Mouse (Mus musculus) liver, adult 2 months (tissue): ENCODE results near the gene Zfp39. TPM values are rescaled to one million over a fixed set of nuclear protein-coding genes. Genes with fewer than 3 reads are reported as not detected.
A peak's percentile ranks its signal among the peaks of the same experiment; 100 is the strongest.

Experiments
- DNase-seq: peaks from one replicate; pipeline ENCODE4 v3.0.0-alpha.2; 2011; ENCODE audit warnings: low read depth, low spot score; ENCODE audit errors: extremely low read depth
- H3K27ac ChIP-seq: fragments of 200-500 bp; replicated peaks from 2 replicates; pipeline ENCODE4 v1.5.1; 2012; ENCODE audit warnings: low read depth, mild to moderate bottlenecking, control low read depth, inconsistent platforms, low read length; ENCODE audit not compliant: insufficient read depth
- H3K27me3 ChIP-seq: fragments of 200-500 bp; 2 replicates; pipeline ENCODE4 v1.6.1; 2012; ENCODE audit warnings: mild to moderate bottlenecking, moderate library complexity, low read length, inconsistent platforms; ENCODE audit not compliant: control insufficient read depth, insufficient read depth
- H3K36me3 ChIP-seq: fragments of 200-500 bp; 2 replicates; pipeline ENCODE4 v1.6.1; 2012; ENCODE audit warnings: low read length, inconsistent platforms; ENCODE audit not compliant: control insufficient read depth, insufficient read depth
- H3K4me1 ChIP-seq: fragments of 200-500 bp; 2 replicates; pipeline ENCODE4 v1.6.1; 2011; ENCODE audit warnings: low read length; ENCODE audit not compliant: control insufficient read depth, insufficient read depth
- H3K4me3 ChIP-seq: fragments of 200-500 bp; 2 replicates; pipeline ENCODE4 v1.5.1; 2011; ENCODE audit warnings: low read depth, mild to moderate bottlenecking, control low read depth, low read length, moderate library complexity; ENCODE audit not compliant: insufficient read depth
- H3K79me2 ChIP-seq: fragments of 200-500 bp; 2 replicates; pipeline ENCODE4 v1.6.1; 2012; ENCODE audit warnings: inconsistent platforms, mild to moderate bottlenecking, low read length, moderate library complexity; ENCODE audit not compliant: control insufficient read depth, insufficient read depth
- H3K9ac ChIP-seq: fragments of 200-500 bp; 2 replicates; pipeline ENCODE4 v1.6.1; 2012; ENCODE audit warnings: low read depth, mild to moderate bottlenecking, control low read depth, inconsistent platforms, low read length
- CTCF ChIP-seq: fragments of 200-500 bp; IDR thresholded peaks from 2 replicates; pipeline ENCODE4 v1.5.1; 2011; ENCODE audit warnings: low read depth, low read length, control low read depth
- POLR2A ChIP-seq: fragments of 200-500 bp; IDR thresholded peaks from 2 replicates; pipeline ENCODE4 v1.6.1; 2011; ENCODE audit warnings: low read length, control low read depth; ENCODE audit not compliant: insufficient read depth; ENCODE audit errors: extremely low read depth
- WGBS: fragments of 180-500 bp; shearing (Covaris S2); methylation state at CpG from one replicate; pipeline ENCODE4 v1.1.7; 2018; 5-methylcytosine and 5-hydroxymethylcytosine counted together
- polyA plus RNA-seq: library from polyadenylated mRNA; depleted of rRNA; stranded (reverse); fragments of >200 nt; gene quantifications from 2 replicates; pipeline ENCODE4 v1.2.3, GENCODE M21; 2012
- total RNA-seq: library from RNA; depleted of rRNA; stranded (reverse); fragments of >200 nt; gene quantifications from 2 replicates; pipeline ENCODE4 v1.2.3, GENCODE M21; 2014

Gene Zfp39
- total and polyA plus RNA-seq, 2 experiments, result 0.66 to 4.9 TPM

DNA sequence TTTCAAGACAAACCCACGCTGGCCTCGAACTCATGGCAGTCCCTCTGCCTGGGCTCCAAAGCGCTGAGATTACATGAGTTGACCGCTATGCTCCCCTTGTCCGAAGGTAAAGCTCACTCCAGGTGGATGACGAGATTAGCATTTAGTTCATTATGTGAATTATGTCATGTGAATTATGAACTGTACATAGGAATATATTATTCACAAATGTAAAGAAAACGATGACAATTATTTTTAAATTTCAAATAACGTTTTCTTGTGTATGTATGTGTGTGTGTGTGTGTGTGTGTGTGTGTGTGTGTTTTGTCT, 339 bp upstream of the Zfp39 start:
- Histone ChIP-seq H3K79me2 (peaks cover 3% of the 10 kb centered on the region; the same call in 1 of the 2 replicates), H3K27me3 (no peaks in the 10 kb centered on the region), H3K27ac (peak overlapping the region; percentile 56), H3K4me3 (peak overlapping the region; percentile 83), H3K36me3 (peaks cover 16% of the 10 kb centered on the region), H3K4me1 (peaks cover 4% of the 10 kb centered on the region), H3K9ac (peak overlapping the region; percentile 57)
- TF ChIP-seq CTCF (no peak), POLR2A (no peak)
- 0% methylated on average over 8 of the region's 8 CpGs for WGBS
- DNase-seq, result no peak

DNA sequence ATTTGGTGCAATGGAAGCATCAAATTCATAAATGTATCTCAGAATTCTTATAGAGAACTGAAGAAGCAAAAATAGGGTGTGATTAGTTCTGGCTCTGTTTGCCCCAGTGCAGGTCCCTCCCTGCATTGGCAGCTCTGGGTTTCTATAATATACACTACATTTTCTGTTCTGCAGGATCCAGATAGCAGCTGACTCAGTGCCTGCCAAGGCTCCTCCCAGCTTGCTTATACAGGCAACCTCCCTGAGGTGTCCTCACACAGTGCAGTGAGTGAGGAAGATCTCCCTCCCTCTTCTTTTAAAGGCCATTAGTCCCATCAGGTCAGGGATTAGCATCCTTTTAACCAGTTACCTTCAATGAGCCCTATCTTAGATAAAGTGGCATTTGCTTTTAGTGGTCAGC, 2.9 kb downstream of the Zfp39 start:
- TF ChIP-seq CTCF (no peak), POLR2A (no peak)
- peaks cover 37% of the 10 kb centered on the region for H3K36me3 ChIP-seq
- no peak for DNase-seq
- H3K9ac ChIP-seq, result no peak overlapping the region
- peaks cover 4% of the 10 kb centered on the region for H3K4me1 ChIP-seq
- H3K27me3 ChIP-seq, result no peaks in the 10 kb centered on the region
- H3K27ac ChIP-seq, result no peak overlapping the region
- H3K79me2 ChIP-seq, result peaks cover 7% of the 10 kb centered on the region; the same call in 1 of the 2 replicates
- no peak overlapping the region for H3K4me3 ChIP-seq

DNA sequence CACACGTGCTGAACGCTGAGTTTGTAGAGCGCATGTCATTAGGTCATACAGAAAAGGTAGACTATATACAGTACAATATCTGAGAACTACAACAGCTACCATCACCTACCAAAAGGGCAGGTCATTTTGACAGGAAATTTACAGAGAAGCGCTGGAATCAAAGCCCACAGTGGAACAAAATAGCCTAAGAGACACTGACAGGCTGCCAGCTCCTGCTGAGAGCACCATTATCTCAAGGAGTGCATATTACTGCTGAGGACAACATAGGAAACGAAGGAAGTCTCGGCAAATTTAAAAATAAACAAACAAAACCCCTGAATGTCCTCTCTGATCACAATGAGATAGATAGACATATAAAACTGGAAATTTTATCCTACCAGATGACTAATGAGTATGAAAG, 6.5 kb downstream of the Zfp39 start:
- H3K36me3 ChIP-seq, result peaks cover 54% of the 10 kb centered on the region

DNA sequence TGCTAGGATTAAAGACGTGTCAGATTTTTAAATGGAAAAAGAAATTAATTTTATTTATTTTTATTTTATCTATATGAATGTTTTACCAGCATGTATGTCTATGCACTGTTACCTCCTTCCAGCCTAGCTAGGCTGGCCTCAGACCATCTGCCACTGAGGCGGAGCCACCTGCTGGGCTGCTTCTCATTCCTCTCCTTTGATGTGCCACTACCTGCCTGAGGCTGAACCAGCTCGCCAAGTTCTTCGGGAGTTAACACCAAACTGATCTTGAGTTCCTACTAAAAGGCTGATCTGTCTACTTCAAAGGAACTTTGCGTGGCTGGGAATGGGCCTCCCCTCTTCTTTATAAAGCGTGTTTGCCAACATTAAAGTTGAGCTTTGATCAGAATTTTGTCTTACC, 9.6 kb downstream of the Zfp39 start:
- 96% methylated on average over 6 of the region's 6 CpGs for WGBS
- Histone ChIP-seq H3K9ac (no peak overlapping the region), H3K4me3 (no peak overlapping the region), H3K79me2 (0 out of 2 replicates have a peak, but pooled peaks cover 4% of the 10 kb centered on the region), H3K27me3 (no peaks in the 10 kb centered on the region), H3K36me3 (peaks cover 58% of the 10 kb centered on the region), H3K4me1 (no peaks in the 10 kb centered on the region), H3K27ac (no peak overlapping the region)
- no peak for TF ChIP-seq CTCF
- no peak for TF ChIP-seq POLR2A
- DNase-seq, result no peak

More for the DNA sequence above, 6.5 kb downstream of the Zfp39 start:
- no peaks in the 10 kb centered on the region for H3K27me3 ChIP-seq
- no peak for TF ChIP-seq POLR2A
- TF ChIP-seq CTCF, result no peak
- DNase-seq, result no peak
- H3K9ac ChIP-seq, result no peak overlapping the region
- WGBS, result 88% methylated on average over 6 of the region's 6 CpGs
- H3K79me2 ChIP-seq, result peaks cover 4% of the 10 kb centered on the region; the same call in 1 of the 2 replicates
- H3K4me3 ChIP-seq, result no peak overlapping the region
- H3K4me1 ChIP-seq, result no peaks in the 10 kb centered on the region
- H3K27ac ChIP-seq, result no peak overlapping the region

DNA sequence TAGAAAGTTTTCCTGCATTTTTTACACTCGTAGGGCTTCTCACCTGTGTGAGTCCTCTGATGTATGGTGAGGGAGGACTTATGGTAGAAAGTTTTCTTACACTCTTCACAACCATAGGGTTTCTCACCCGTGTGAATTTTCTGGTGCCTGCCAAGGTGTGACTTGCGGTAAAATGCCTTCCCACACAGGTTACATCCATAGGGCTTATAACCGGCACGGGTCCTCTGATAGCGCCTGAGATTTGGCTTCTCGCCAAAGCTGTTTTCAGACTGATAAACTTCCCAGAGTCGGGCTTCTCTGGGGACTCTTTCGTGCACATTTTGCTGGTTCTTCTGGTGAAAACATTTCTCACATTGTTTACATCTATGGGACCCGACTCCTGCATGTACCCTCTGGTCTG, 13.5 kb downstream of the Zfp39 start:
- DNase-seq, result no peak
- Histone ChIP-seq H3K4me3 (no peak overlapping the region), H3K36me3 (peaks cover 35% of the 10 kb centered on the region), H3K9ac (no peak overlapping the region), H3K27ac (no peak overlapping the region), H3K4me1 (no peaks in the 10 kb centered on the region), H3K79me2 (no peaks in the 10 kb centered on the region), H3K27me3 (no peaks in the 10 kb centered on the region)
- WGBS, result 89% methylated on average over 10 of the region's 10 CpGs
- TF ChIP-seq POLR2A (no peak), CTCF (no peak)

DNA sequence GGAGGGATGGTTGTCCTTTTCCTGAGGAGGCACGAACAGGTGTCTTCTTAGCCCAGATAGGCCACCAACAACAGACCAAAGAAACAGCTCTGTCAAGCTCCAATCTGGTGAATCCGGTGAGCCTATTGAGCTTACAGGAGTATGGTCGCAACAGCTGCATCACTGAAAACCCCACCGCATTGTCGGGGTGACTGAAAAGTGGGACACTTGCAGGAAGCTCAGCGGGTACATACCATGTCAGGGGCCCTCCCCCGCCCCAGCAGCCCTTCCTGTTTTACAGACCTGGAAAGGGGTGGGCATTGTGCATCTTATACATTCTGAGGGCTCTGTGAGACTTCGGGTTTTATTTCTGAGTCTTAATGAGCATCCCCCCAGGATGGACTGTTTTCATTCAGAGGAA, 20.3 kb downstream of the Zfp39 start:
- no peaks in the 10 kb centered on the region for H3K27me3 ChIP-seq
- no peak for TF ChIP-seq POLR2A
- TF ChIP-seq CTCF, result no peak
- no peak for DNase-seq
- H3K4me3 ChIP-seq, result no peak overlapping the region
- no peak overlapping the region for H3K9ac ChIP-seq
- 88% methylated on average over 8 of the region's 8 CpGs for WGBS
- no peaks in the 10 kb centered on the region for H3K79me2 ChIP-seq
- H3K36me3 ChIP-seq, result peaks cover 17% of the 10 kb centered on the region
- H3K4me1 ChIP-seq, result peaks cover 2% of the 10 kb centered on the region; the same call in 1 of the 2 replicates
- no peak overlapping the region for H3K27ac ChIP-seq
